Mouse (Mus musculus): ENCODE measurements around the gene Gstp1.
"Not testable (repeated sequence)": the region's sequence is repeated elsewhere in the genome, so short reads cannot be mapped to it uniquely, and the experiment has no call there.

The Gstp1 gene

GRCm38 (mm10) chr19:4037788-4038232, at the start of gene Gstp1:
Gstp1 (minus strand) TSS chr19:4037985.
- DNase-seq (ENCODE audit: low read depth, low spot score): peak; percentile 88

DNA sequence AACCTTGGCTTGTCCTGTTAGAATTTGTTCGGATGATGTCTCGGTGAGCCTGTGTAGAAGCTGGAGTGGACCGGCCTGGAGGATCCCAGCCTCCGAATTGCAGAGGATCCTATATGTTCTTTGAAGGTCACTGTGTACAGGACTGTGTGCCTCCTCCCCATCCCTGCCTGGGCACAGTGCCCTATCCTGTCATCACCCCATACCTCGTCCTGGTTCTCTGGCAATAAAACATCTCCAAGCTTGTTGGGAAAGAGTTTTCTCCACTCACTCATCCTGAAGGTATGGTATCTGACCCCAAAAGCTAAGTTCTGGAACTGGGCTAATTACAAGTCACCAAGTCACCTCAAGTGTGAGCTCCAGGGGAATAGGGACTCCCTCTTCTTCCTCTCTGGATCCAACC, 49.3 kb upstream of the Gstp1 start:
- DNase-seq (ENCODE audit: low read depth, low spot score): no peak

DNA sequence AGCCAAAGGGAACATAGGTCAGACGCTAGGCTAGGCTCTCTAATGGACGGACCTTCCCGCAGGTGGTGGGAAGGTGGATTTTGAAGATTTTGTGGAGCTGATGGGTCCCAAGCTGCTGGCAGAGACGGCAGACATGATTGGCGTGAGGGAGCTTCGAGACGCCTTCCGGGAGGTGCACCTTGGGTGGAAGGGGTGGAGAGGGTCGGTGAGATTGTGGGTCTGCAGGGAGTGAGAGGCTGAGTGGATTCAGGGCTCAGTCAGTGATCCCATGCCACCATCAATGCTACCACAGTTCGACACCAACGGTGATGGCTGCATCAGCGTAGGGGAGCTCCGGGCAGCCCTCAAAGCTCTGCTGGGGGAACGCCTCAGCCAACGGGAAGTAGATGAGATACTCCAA, 48.4 kb upstream of the Gstp1 start:
- no peak for DNase-seq (ENCODE audit: low read depth, low spot score)

DNA sequence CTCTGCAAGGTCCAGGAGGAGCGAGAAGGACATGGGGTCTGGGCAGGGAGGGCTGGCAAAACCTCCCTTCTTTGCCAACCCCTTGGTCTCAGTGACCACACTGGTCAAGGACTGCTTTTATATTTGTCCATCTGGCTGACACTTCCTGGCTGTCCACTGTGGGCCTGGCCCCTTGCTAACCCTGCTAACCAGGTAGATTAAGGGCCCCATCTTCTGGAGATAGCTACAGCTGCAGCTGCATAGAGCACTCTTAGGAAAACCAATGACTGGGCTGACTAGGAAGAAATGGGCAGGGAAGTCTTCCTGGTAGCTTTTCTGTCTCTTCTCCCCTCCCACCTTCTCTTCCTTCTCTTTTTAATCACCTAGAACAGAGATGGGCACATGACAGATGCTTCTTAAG, 47.2 kb upstream of the Gstp1 start:
- DNase-seq (ENCODE audit: low read depth, low spot score): no peak

DNA sequence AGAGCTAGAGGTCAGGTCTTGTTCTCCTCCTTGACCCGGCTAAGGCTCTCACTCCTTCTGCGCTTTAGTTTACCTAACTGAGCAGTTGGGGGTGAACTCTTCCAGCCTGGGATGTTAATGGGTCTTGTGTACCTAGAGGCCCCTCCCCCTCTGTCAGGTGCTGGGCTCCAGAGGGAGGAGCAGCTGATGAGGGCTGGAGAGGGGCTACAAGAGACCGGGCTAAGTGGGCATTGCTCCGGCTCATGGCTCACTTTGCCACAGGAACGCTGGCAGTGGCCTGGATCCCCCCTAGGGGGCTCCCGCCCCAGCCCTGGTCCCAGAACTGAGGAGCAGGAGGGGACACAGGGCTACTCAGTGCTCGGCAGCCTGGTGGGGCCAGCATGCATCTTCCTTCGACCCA, 46.0 kb upstream of the Gstp1 start:
- no peak for DNase-seq (ENCODE audit: low read depth, low spot score)

- no peak for DNase-seq (ENCODE audit: low read depth, low spot score)
These were observed 45.5 kb upstream of the Gstp1 start for GRCm38 (mm10) chr19:4083316-4083715.

- no peak for DNase-seq (ENCODE audit: low read depth, low spot score)
These were observed 44.6 kb upstream of the Gstp1 start for GRCm38 (mm10) chr19:4082219-4082965.

- no peak for DNase-seq (ENCODE audit: low read depth, low spot score)
These were observed 43.6 kb upstream of the Gstp1 start, which contains the start of gene Cabp2 for GRCm38 (mm10) chr19:4081394-4081793. Cabp2 (plus strand) TSS chr19:4081578.

GRCm38 (mm10) chr19:4080511-4081009, 42.8 kb upstream of the Gstp1 start:
- DNase-seq (ENCODE audit: low read depth, low spot score): peak; percentile 75

GRCm38 (mm10) chr19:4079594-4079993, 41.8 kb upstream of the Gstp1 start:
- DNase-seq (ENCODE audit: low read depth, low spot score): no peak

- no peak for DNase-seq (ENCODE audit: low read depth, low spot score)
These were observed 37.7 kb upstream of the Gstp1 start for GRCm38 (mm10) chr19:4075531-4075930.

DNA sequence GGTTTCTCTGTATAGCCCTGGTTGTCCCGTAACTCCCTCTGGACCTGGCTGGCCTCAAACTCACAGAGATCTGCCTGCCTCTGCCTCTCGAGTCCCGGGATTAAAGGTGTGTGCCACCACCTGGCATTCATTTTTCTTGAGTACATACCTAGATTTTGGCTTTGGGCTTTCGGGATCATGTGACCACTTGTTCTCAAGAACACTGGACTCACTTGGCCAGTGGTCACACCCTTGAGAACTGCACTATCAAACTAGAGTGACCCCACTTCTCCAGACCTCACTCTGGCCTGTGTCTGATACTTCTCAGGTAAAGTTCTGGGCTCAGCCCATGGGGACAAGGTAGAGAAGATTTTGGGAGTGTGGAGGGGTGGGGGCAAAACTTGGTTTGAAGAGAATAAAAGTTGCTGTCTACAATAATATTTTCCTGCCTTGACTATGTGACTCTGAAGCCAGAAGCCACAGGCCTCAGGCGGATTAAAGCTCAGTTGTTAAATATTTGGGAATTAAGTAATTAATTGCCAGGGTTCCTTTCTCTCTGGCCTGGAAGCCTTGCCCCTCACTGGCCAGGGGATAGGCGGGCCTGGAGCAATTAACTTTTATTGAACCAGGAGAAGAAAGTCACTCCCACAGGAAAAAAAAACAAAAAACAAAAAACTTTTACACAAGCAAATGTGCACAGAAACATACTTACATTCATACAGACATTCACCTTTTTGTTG, 35.1 kb upstream of the Gstp1 start:
- no peak for DNase-seq (ENCODE audit: low read depth, low spot score)

GRCm38 (mm10) chr19:4071406-4071805, 33.6 kb upstream of the Gstp1 start:
- no peak for DNase-seq (ENCODE audit: low read depth, low spot score)

- DNase-seq (ENCODE audit: low read depth, low spot score): no peak
These were observed 33.0 kb upstream of the Gstp1 start for GRCm38 (mm10) chr19:4070756-4071155.

GRCm38 (mm10) chr19:4070311-4070710, 32.5 kb upstream of the Gstp1 start:
- no peak for DNase-seq (ENCODE audit: low read depth, low spot score)

DNA sequence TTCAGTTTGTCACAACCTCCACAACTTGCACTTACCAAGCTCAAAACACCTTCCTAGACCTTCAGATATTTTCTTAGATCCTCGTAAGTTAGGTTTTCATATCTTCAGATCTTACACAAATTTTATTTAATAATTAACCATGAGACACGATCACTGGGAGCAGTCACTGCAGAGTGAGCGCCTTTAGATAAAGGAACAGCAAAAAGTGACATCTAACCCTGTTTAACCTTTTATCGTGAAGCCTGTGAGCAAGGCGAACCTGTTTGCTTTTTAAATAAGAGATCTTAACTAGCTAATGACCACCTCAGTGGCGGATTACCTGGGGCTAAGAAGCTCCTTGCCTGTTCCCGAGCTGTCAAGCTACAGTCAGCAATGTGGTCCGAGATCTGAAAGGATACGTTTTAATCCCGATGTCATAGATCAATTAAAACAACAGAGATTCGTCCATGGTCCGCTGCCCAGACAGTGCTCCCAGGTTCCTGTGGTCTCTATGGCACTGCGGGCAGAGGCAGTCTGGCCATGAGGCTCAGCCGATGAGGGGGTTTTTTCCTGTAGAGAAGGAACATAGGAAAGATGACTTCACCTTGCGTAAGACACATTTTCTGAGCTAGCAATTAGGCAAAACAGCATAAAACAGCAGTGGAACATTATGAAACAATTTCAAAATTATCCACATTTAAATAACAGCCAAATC, 31.1 kb upstream of the Gstp1 start:
- DNase-seq (ENCODE audit: low read depth, low spot score): no peak

- DNase-seq (ENCODE audit: low read depth, low spot score): not testable (repeated sequence)
These were observed 30.5 kb upstream of the Gstp1 start for GRCm38 (mm10) chr19:4068242-4068641.

DNA sequence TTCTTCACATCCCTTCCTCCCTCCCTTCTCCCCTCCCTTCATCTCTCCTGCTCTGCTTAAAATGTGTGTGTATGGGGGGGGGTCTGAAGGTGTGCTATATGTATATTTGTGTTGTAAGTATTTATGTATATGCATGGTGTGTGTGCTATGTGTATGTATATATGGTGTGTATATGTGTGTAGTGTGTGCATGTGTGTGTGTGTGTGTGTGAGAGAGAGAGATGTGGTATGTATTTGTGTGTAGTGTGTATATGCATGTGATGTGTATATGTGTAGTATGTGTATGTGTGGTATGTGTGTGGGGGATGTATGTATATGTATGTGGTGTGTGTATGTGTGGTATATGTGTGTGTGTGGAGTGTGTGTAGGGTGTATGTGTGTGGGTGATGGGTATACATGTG, 29.1 kb upstream of the Gstp1 start:
- DNase-seq (ENCODE audit: low read depth, low spot score): no peak

DNA sequence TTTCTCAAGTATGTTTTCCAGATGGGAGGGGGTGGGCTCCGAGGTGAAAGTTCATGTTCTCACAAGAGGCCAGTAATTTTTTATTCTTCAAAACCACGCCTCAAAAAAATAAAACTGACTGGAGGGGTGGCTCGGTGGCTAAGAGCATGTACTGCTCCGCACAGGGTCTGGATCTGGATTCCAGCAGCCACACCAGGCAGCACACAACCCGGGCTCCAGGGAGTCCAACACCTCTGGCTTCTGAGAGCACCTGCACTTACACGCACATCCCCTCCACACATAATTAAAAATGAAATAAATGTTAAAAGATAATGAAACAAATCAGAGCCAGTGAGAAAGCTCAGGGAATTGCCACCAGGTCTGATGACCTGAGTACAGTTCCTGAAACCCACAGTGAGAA, 28.5 kb upstream of the Gstp1 start:
- peak; percentile 82 for DNase-seq (ENCODE audit: low read depth, low spot score)

GRCm38 (mm10) chr19:4064501-4064900, 26.7 kb upstream of the Gstp1 start:
- not testable (repeated sequence) for DNase-seq (ENCODE audit: low read depth, low spot score)

DNA sequence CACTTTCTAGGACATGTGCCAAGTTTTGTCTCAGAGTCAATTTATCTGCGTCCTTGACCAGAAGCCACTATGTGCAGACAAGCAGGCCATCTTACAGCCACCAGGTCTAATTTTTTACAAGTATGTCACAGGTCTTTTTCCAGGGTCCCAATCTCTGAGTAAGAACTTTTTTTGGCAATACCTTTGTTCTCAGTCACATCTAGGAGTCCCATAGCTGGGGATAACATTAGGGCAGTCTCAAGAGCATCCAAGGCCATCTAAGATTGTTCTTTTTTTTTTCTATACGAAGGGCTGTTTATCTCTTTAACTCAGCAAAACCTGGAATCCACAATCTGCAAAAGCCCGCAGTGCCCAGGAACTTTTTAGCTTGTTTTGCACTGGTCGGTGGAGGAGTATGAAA, 25.6 kb upstream of the Gstp1 start:
- DNase-seq (ENCODE audit: low read depth, low spot score): not testable (repeated sequence)

GRCm38 (mm10) chr19:4060899-4061465, 23.2 kb upstream of the Gstp1 start:
- DNase-seq (ENCODE audit: low read depth, low spot score): peak; percentile 62

Data from CD4-positive helper T cell, adult 2 months (primary cell).